ENCODE assay signal across 13 mouse cellular contexts in the genomic region with DNA sequence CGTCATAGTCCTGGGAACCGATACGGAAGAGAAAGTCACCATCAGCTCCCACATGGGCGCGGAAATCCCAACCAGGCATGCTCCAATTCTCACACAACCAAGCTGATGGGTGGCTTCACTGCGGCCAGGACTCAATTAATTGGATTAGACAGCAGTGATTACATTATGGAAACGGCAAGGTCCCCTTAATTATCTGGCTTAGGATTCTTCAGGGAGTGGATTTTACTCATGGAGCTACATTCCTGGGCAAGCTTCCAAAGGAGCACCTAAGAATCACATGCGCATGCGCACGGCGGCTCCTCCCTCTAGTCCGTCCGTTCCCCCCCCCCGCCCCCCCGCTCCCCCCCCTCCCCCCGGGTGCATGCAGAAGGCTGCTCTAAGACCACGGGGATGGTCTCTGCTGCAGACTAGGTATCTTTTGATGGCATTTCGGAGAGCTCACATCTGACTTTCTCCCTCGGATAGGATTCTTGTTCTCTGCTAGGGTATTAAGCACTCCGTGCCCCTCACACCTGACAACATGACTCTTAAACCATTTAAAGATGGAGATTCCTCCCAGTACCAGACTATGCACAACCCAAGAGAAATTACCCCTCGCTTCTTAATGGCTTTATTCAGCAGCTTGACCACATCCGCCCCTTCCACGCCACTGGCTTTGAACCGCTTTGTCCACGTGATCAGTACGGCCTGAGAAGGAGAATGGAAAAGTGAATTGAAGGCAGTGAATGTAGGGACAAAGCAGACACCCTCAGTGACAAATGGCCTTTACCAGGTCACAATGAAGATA. TPM values are rescaled to one million over a fixed set of nuclear protein-coding genes. Genes with fewer than 3 reads are reported as not detected.
DNase-seq lines count a peak whose midpoint lies in the region; ATAC-seq and TF ChIP-seq lines count a peak whose summit lies in the region.
"Had no signal": no experiment of that assay in that cellular context is flagged by ENCODE, and none has a peak within 500 bp of the region (broad histone marks: within the 10 kb centered on the region; RNA-seq: fewer than 3 reads in every experiment).

No protein-coding gene starts in this region.

- no peak overlapping the region for H3K27ac ChIP-seq in kidney, adult 2 months (ENCODE audit: insufficient read depth, low read depth, low read length)
- no peak overlapping the region for H3K27ac ChIP-seq in hindbrain, embryonic 11.5 days (ENCODE audit: low read depth, low read length)
- H3K27ac ChIP-seq in intestine, postnatal 0 days (ENCODE audit: low read depth, low read length) = no peak overlapping the region
- H3K27ac ChIP-seq: gastrocnemius, adult 2 months had no signal

- DNase-seq in kidney, adult 2 months = peak; percentile 42
- DNase-seq in kidney, postnatal 36 days = no peak
- DNase-seq in Muller cell, postnatal 12 days (ENCODE audit: inconsistent ontology term) = peak; percentile 90
- DNase-seq in hindbrain, embryonic 11.5 days (ENCODE audit: low spot score) = peak; percentile 13
- peak; percentile 66 for DNase-seq in retina, embryonic 14.5 days (ENCODE audit: low spot score)
- DNase-seq in natural killer cell, adult 2 months (ENCODE audit: low spot score in 2 of 2) = no peak
- DNase-seq: adrenal gland, adult 2 months; gastrocnemius, adult 2 months; kidney, adult 8-10 months; right cerebral cortex, postnatal 25 days had no signal

- no peak overlapping the region for H3K9ac ChIP-seq in hindbrain, embryonic 11.5 days (ENCODE audit: low read depth, low read length)
- no peak overlapping the region for H3K9ac ChIP-seq in intestine, postnatal 0 days (ENCODE audit: low read depth, low read length)

- WGBS in kidney, adult 2 months = 73% methylated on average over 23 of the region's 26 CpGs
- 71% methylated on average over 22 of the region's 26 CpGs for WGBS in hindbrain, embryonic 11.5 days
- 69% methylated on average over 24 of the region's 26 CpGs for WGBS in intestine, postnatal 0 days

- TF ChIP-seq CTCF in kidney, adult 2 months (conservative IDR thresholded peaks at IDR 0.05; ENCODE audit: insufficient read depth, insufficient read length, low read depth, low read length) = no peak
- no peak for TF ChIP-seq CTCF in intestine, postnatal 0 days (IDR thresholded peaks at IDR 0.05; ENCODE audit: low read depth)

- H3K36me3 ChIP-seq in kidney, adult 2 months (ENCODE audit: control insufficient read depth, insufficient read depth, low read length) = no peaks in the 10 kb centered on the region; the same call in 1 of the 2 replicates
- no peaks in the 10 kb centered on the region for H3K36me3 ChIP-seq in hindbrain, embryonic 11.5 days (ENCODE audit: control insufficient read depth, insufficient read depth, low read length)
- H3K36me3 ChIP-seq in intestine, postnatal 0 days (ENCODE audit: control insufficient read depth, insufficient read depth) = peaks cover 14% of the 10 kb centered on the region; the same call in 1 of the 2 replicates

- no peak overlapping the region; the same call in 1 of the 2 replicates for H3K4me2 ChIP-seq in hindbrain, embryonic 11.5 days (replicated peaks; ENCODE audit: low read depth, low read length)
- no peak overlapping the region for H3K4me2 ChIP-seq in intestine, postnatal 0 days (replicated peaks; ENCODE audit: low read depth)

- no peaks in the 10 kb centered on the region for H3K4me1 ChIP-seq in kidney, adult 2 months (ENCODE audit: control insufficient read depth, insufficient read depth, low read length)
- H3K4me1 ChIP-seq in hindbrain, embryonic 11.5 days (replicated peaks; ENCODE audit: control insufficient read depth, insufficient read depth, low read length) = no peaks in the 10 kb centered on the region
- H3K4me1 ChIP-seq in intestine, postnatal 0 days (replicated peaks; ENCODE audit: control insufficient read depth, insufficient read depth, low read length) = no peaks in the 10 kb centered on the region

- ATAC-seq in hindbrain, embryonic 11.5 days (ENCODE audit: low FRiP score) = no peak
- no peak for ATAC-seq in intestine, postnatal 0 days

- no peak for TF ChIP-seq POLR2A in kidney, adult 2 months (IDR thresholded peaks at IDR 0.05; ENCODE audit: low read depth, low read length)

- no peak overlapping the region for H3K4me3 ChIP-seq in kidney, adult 2 months (ENCODE audit: insufficient read depth, low read depth, low read length)
- no peak overlapping the region for H3K4me3 ChIP-seq in hindbrain, embryonic 11.5 days (ENCODE audit: low read depth, low read length)
- H3K4me3 ChIP-seq in intestine, postnatal 0 days (ENCODE audit: low read depth, low read length) = no peak overlapping the region
- H3K4me3 ChIP-seq: gastrocnemius, adult 2 months had no signal

- no peaks in the 10 kb centered on the region for H3K9me3 ChIP-seq in hindbrain, embryonic 11.5 days (ENCODE audit: control insufficient read depth, low read length)
- no peaks in the 10 kb centered on the region for H3K9me3 ChIP-seq in intestine, postnatal 0 days (ENCODE audit: control insufficient read depth)

- no peaks in the 10 kb centered on the region for H3K27me3 ChIP-seq in kidney, adult 2 months (replicated peaks; ENCODE audit: control insufficient read depth, insufficient read depth, low read length)
- no peaks in the 10 kb centered on the region for H3K27me3 ChIP-seq in hindbrain, embryonic 11.5 days (ENCODE audit: control insufficient read depth, insufficient read depth, low read length)
- no peaks in the 10 kb centered on the region for H3K27me3 ChIP-seq in intestine, postnatal 0 days (replicated peaks; ENCODE audit: control insufficient read depth, insufficient read depth, low read length)

RNA-seq across cellular contexts. Expression of a gene that starts 44.0 kb away (rescaled TPM):
- polyA plus RNA-seq in kidney, adult 2 months (2012; rRNA removed) = 0.58 TPM in 1 of 2 replicates, not detected in the other
- not detected in 2 replicates for polyA plus RNA-seq in hindbrain, embryonic 11.5 days (2014; fragmentation: Nextera tagmentation; extraction: Ambion mirVana)
- polyA plus RNA-seq in intestine, postnatal 0 days (2015; fragmentation: Nextera tagmentation; extraction: Ambion mirVana) = 0.31 and 0.90 TPM in 2 replicates
- polyA plus RNA-seq: heart, embryonic 14.5 days; liver, adult 2 months had no signal

Comparison
In these comparisons a context has a peak if more than half of its experiments do, and no peak if none do; other contexts are left out.
1. DNase-seq: peak in kidney, adult 2 months (single experiment), Muller cell, postnatal 12 days (single experiment), hindbrain, embryonic 11.5 days (single experiment) and retina, embryonic 14.5 days (single experiment); none in kidney, postnatal 36 days (0 of 2) and natural killer cell, adult 2 months (0 of 2).